Mouse (Mus musculus) ES-E14 (cell line): Measurements from ENCODE around the gene 2810004N23Rik. TPM values are rescaled to one million over a fixed set of nuclear protein-coding genes. Genes with fewer than 3 reads are reported as not detected.

Experiments
- DNase-seq: peaks from one replicate; pipeline ENCODE4 v3.0.0-alpha.2; 2013; ENCODE audit warnings: low read depth, low spot score
- H3K27ac ChIP-seq: 2 replicates; pipeline ENCODE4 v1.5.1; 2012; ENCODE audit warnings: low read depth, mild to moderate bottlenecking, low read length, moderate library complexity, mixed read lengths; ENCODE audit not compliant: poor library complexity, insufficient read depth, severe bottlenecking
- H3K36me3 ChIP-seq: 2 replicates; pipeline ENCODE4 v1.6.1; 2012; ENCODE audit warnings: mild to moderate bottlenecking, low read length, moderate library complexity, mixed read lengths; ENCODE audit not compliant: control insufficient read depth, poor library complexity, insufficient read depth, severe bottlenecking
- H3K4me1 ChIP-seq, 2 experiments: fragments of 150-350 bp in 1 of 2; sonication (generic) in 1 of 2; 2 replicates each; pipeline ENCODE4 v1.6.1; 2012; ENCODE audit warnings: low read length in 2 of 2, mild to moderate bottlenecking in 1 of 2, mixed read lengths in 1 of 2; ENCODE audit not compliant: control insufficient read depth in 2 of 2, insufficient read depth in 2 of 2, poor library complexity in 1 of 2
- H3K4me3 ChIP-seq, 2 experiments: fragments of 150-350 bp in 1 of 2; sonication (generic) in 1 of 2; 2 replicates each; pipeline ENCODE4 v1.5.1; 2012; ENCODE audit warnings: low read length in 2 of 2, low read depth in 1 of 2, mild to moderate bottlenecking in 1 of 2, mixed read lengths in 1 of 2; ENCODE audit not compliant: insufficient read depth in 1 of 2, poor library complexity in 1 of 2, severe bottlenecking in 1 of 2
- H3K9ac ChIP-seq: 2 replicates; pipeline ENCODE4 v1.6.1; 2012; ENCODE audit warnings: low read depth, mild to moderate bottlenecking, low read length, mixed read lengths; ENCODE audit not compliant: poor library complexity, insufficient read depth, severe bottlenecking
- H3K9me3 ChIP-seq: fragments of 150-350 bp; sonication (generic); 2 replicates; pipeline ENCODE4 v1.6.1; 2012; ENCODE audit warnings: low read depth, mild to moderate bottlenecking, low read length; ENCODE audit not compliant: control insufficient read depth, insufficient read depth
- CHD2 ChIP-seq: IDR thresholded peaks from 2 replicates; pipeline ENCODE4 v1.6.1; 2014; ENCODE audit warnings: mild to moderate bottlenecking, low read depth, low read length, inconsistent platforms
- HCFC1 ChIP-seq: IDR thresholded peaks from 2 replicates; pipeline ENCODE4 v1.6.1; 2012; ENCODE audit warnings: low read length, inconsistent platforms, borderline replicate concordance; ENCODE audit not compliant: insufficient read depth
- MAFK ChIP-seq: IDR thresholded peaks from 2 replicates; pipeline ENCODE4 v1.6.1; 2014; ENCODE audit warnings: mild to moderate bottlenecking, low read depth, low read length, inconsistent platforms; ENCODE audit not compliant: insufficient read depth
- ZC3H11A ChIP-seq: IDR thresholded peaks from 2 replicates; pipeline ENCODE4 v1.6.1; 2012; ENCODE audit warnings: low read depth, mild to moderate bottlenecking, inconsistent platforms, low read length, borderline replicate concordance
- ZNF384 ChIP-seq: IDR thresholded peaks from 2 replicates; pipeline ENCODE4 v1.6.1; 2012; ENCODE audit warnings: low read depth, low read length, inconsistent platforms
- in situ Hi-C, 2 experiments: fragments of 600-800 bp; cut with MboI; formaldehyde crosslinking; loops; one replicate each; pipeline ENCODE4 v1.15.1; 2025; ENCODE audit warnings: low sequenced_read_pairs in 2 of 2, inconsistent platforms in 1 of 2; ENCODE audit not compliant: unreplicated experiment in 2 of 2
- total RNA-seq: library from RNA; depleted of rRNA; stranded (reverse); fragments of 300-350 nt; gene quantifications from 2 replicates; pipeline ENCODE4 v1.2.3, GENCODE M21; 2012

Gene 2810004N23Rik
- total RNA-seq, 1 experiment, result 83.6 TPM

DNA sequence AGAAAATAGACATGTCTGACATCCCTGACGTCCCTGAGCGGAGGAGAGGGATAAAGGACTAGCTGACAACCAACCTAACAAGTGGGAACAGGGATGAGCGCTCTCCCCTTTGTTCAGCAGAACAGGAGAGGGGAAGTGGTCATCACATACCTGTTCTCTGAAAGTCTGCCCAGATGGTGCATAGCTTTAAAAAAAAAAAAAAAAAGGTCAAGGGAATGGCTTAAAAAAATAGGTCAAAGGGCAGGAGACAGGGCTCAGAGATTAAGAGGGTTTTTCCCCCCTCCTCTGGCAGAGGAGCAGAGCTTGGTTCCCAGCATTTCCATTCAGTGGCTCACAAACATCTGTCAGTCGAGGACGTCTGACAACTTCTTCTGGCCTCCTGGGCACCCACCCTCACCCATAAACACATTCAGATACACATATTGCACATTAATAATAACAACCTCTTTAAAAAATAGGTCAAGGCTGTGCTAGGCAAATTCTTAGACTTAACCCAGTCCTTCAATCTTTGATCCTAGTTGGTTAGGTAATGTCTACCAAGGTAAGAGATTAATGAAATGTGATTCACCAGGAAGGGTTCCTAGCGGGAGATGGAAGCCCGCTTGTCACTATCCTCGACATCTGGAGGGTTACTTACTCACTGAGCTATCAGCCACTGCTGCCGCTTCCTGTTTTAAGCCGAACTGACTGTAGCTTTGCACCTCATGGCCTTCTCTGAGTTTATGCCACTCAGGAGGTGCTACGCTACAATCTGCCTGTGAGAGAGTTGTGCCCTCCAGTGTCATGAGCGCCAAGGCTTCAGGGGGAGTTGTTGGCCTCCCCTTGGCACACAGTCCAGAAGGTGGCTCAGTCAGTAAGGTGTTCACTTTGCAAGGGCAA is 58.9 kb downstream of the 2810004N23Rik start:
- DNase-seq, result no peak
- Histone ChIP-seq H3K4me1 (peaks cover 0 to 25% of the 10 kb centered on the region in 2 experiments; a peak in 3 of 4 replicates), H3K9me3 (no peaks in the 10 kb centered on the region), H3K36me3 (no peaks in the 10 kb centered on the region), H3K27ac (no peak overlapping the region), H3K4me3 (no peak overlapping the region), H3K9ac (no peak overlapping the region; the same call in 1 of the 2 replicates)
- in situ Hi-C loops, result no loop called here
- TF ChIP-seq ZNF384 (peak; percentile 64), HCFC1 (no peak)

DNA sequence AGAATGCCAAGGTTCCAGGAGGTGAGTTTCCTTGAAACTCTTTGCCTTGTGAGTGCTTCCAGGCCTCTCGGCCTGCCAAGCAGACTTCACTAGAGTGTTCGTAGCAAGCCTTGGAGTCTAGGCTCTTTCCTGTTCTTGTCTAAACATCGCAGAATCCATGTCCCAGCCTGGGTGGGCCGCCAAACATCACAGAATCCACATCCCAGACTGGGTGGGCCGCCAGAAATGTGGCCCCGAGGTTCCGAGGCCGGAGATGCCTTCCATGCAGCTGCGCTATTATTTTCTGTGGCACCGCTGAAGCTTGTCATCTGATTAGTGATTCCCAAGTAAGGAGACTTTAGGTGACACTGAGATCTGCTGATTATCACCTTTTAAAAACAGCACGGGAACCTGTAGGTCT is 62.4 kb downstream of the 2810004N23Rik start:
- H3K9me3 ChIP-seq, result no peaks in the 10 kb centered on the region
- peak overlapping the region; percentile 1; the same call in 1 of the 2 replicates for H3K9ac ChIP-seq
- no peaks in the 10 kb centered on the region for H3K36me3 ChIP-seq
- in situ Hi-C loops, result no loop called here
- peaks cover 0 to 34% of the 10 kb centered on the region in 2 experiments; a peak in 3 of 4 replicates for H3K4me1 ChIP-seq
- peak overlapping the region; percentile 89 for H3K27ac ChIP-seq
- TF ChIP-seq HCFC1 (no peak), CHD2 (no peak), MAFK (no peak), ZC3H11A (no peak), ZNF384 (no peak)
- no peak overlapping the region for H3K4me3 ChIP-seq
- no peak for DNase-seq

DNA sequence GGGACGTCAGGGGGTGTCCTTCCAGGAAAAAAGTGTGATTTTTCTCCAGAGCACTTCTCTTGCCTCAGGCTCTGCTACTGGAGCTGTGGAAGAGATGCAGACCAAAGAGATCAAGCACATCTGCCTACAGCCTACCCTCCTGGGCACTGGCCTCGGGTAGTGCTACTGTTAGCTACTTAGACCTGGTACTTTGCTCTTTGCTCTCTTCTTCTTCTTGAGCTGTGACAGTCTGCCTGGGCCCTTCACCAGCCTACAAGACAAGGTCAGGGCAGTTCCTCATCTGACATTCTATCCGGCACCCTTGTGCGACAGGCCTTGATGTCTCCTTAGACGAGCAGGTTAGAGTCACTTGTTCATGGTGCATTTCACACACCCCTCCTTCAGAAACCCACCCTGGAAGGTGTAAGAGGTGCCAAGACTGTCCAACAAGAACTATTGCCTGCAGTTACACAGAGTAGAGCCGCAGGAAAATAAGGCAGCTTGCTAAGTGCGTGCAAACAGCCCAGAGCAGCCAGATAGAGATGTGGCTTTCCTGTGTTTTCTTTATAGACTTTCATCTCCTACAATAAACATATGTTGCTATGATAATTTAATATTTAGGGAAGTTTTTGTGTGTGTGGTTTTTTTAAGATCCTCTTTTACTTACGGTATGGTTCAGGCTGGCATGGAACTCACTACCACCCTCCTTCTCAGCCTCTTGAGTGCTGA is 67.0 kb downstream of the 2810004N23Rik start:
- no peak for DNase-seq
- no peaks in the 10 kb centered on the region for H3K9me3 ChIP-seq
- no peak for TF ChIP-seq ZNF384
- no peak for TF ChIP-seq HCFC1
- no peak for TF ChIP-seq CHD2
- TF ChIP-seq ZC3H11A, result no peak
- no peak for TF ChIP-seq MAFK
- H3K36me3 ChIP-seq, result no peaks in the 10 kb centered on the region
- no peak overlapping the region for H3K27ac ChIP-seq
- in situ Hi-C loops, result no loop called here
- H3K4me1 ChIP-seq, result peaks cover 0 to 17% of the 10 kb centered on the region in 2 experiments; a peak in 2 of 4 replicates
- H3K9ac ChIP-seq, result no peak overlapping the region
- H3K4me3 ChIP-seq, result peak overlapping the region in 1 of 2 experiments; percentile 69; a peak in 2 of 4 replicates

DNA sequence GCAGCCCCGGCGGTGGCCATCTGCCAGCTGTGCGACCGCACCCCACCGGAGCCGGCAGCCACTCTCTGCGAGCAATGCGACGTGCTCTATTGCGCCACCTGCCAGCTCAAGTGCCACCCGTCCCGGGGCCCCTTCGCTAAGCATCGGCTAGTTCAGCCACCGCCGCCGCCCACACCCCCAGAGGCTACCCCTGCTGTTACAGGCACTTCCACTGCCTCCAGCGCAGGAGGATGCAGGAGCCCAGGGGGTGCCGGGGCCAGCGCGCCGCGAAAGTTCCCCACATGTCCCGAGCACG is 68.5 kb downstream of the 2810004N23Rik start:
- Histone ChIP-seq H3K4me3 (peak overlapping the region; percentile 69 to 77), H3K27ac (no peak overlapping the region), H3K4me1 (peaks cover 0 to 16% of the 10 kb centered on the region in 2 experiments; a peak in 1 of 4 replicates), H3K9me3 (no peaks in the 10 kb centered on the region), H3K36me3 (no peaks in the 10 kb centered on the region), H3K9ac (peak overlapping the region; percentile 59)
- in situ Hi-C loops, result no loop called here
- DNase-seq, result peak; percentile 51
- TF ChIP-seq MAFK, result no peak
- no peak for TF ChIP-seq ZC3H11A
- TF ChIP-seq CHD2, result no peak
- TF ChIP-seq ZNF384, result no peak
- no peak for TF ChIP-seq HCFC1
